Mouse (Mus musculus): Measurements from ENCODE around the gene Dgkq. TPM values are rescaled to one million over a fixed set of nuclear protein-coding genes. Genes with fewer than 3 reads are reported as not detected.

Dgkq gene
- 9.6 TPM for polyA plus RNA-seq (2014; fragmentation: Illumina TruSeq; extraction: RNeasy Lipid Tissue Mini Kit (QIAGEN cat#74804); ENCODE audit: low read depth, low replicate concordance)

GRCm38 (mm10) chr5:108668977-108669936 lies at the start of gene Dgkq:
TSS of gene Dgkq (minus strand) at chr5:108669672.

GRCm38 (mm10) chr5:108692271-108692670 lies 22.8 kb upstream of the Dgkq start, which contains the start of gene Fgfrl1:
TSS of gene Fgfrl1 (plus strand) at chr5:108692382.

GRCm38 (mm10) chr5:108675251-108675816 lies 5.9 kb upstream of the Dgkq start, which contains the start of gene Slc26a1:
TSS of gene Slc26a1 (minus strand) at chr5:108675569.

GRCm38 (mm10) chr5:108659698-108660631 lies 9.5 kb downstream of the Dgkq start, which contains the start of gene Idua:
TSS of gene Idua (plus strand) at chr5:108660331.

GRCm38 (mm10) chr5:108629634-108630483 lies 39.6 kb downstream of the Dgkq start, which contains the start of the genes Gak and Tmem175:
TSS of gene Gak (minus strand) at chr5:108629755.
TSS of gene Tmem175 (plus strand) at chr5:108629770.

Other genes with a start within 250 kb of the Dgkq start
- 154 TPM for gene Atp5k, start 235.2 kb downstream of the Dgkq start, polyA plus RNA-seq (2014; fragmentation: Illumina TruSeq; extraction: RNeasy Lipid Tissue Mini Kit (QIAGEN cat#74804); ENCODE audit: low read depth, low replicate concordance)
- 0.93 TPM for gene Mfsd7a, start 220.8 kb downstream of the Dgkq start, polyA plus RNA-seq (2014; fragmentation: Illumina TruSeq; extraction: RNeasy Lipid Tissue Mini Kit (QIAGEN cat#74804); ENCODE audit: low read depth, low replicate concordance)
- gene Pcgf3, start 208.4 kb downstream of the Dgkq start, polyA plus RNA-seq (2014; fragmentation: Illumina TruSeq; extraction: RNeasy Lipid Tissue Mini Kit (QIAGEN cat#74804); ENCODE audit: low read depth, low replicate concordance) = 16.0 TPM
- not detected for gene Cplx1, start 119.6 kb downstream of the Dgkq start, polyA plus RNA-seq (2014; fragmentation: Illumina TruSeq; extraction: RNeasy Lipid Tissue Mini Kit (QIAGEN cat#74804); ENCODE audit: low read depth, low replicate concordance)
- gene Gak, start 39.9 kb downstream of the Dgkq start, polyA plus RNA-seq (2014; fragmentation: Illumina TruSeq; extraction: RNeasy Lipid Tissue Mini Kit (QIAGEN cat#74804); ENCODE audit: low read depth, low replicate concordance) = 35.0 TPM
- gene Tmem175, start 39.9 kb downstream of the Dgkq start, polyA plus RNA-seq (2014; fragmentation: Illumina TruSeq; extraction: RNeasy Lipid Tissue Mini Kit (QIAGEN cat#74804); ENCODE audit: low read depth, low replicate concordance) = 6.9 TPM
- gene Idua, start 9.3 kb downstream of the Dgkq start, polyA plus RNA-seq (2014; fragmentation: Illumina TruSeq; extraction: RNeasy Lipid Tissue Mini Kit (QIAGEN cat#74804); ENCODE audit: low read depth, low replicate concordance) = 3.5 TPM
- 29.2 TPM for gene Slc26a1, start 5.9 kb upstream of the Dgkq start, polyA plus RNA-seq (2014; fragmentation: Illumina TruSeq; extraction: RNeasy Lipid Tissue Mini Kit (QIAGEN cat#74804); ENCODE audit: low read depth, low replicate concordance)
- 4.1 TPM for gene Fgfrl1, start 22.7 kb upstream of the Dgkq start, polyA plus RNA-seq (2014; fragmentation: Illumina TruSeq; extraction: RNeasy Lipid Tissue Mini Kit (QIAGEN cat#74804); ENCODE audit: low read depth, low replicate concordance)
- not detected for gene Rnf212, start 105.3 kb upstream of the Dgkq start, polyA plus RNA-seq (2014; fragmentation: Illumina TruSeq; extraction: RNeasy Lipid Tissue Mini Kit (QIAGEN cat#74804); ENCODE audit: low read depth, low replicate concordance)
- not detected for gene Tmed11, start 125.7 kb upstream of the Dgkq start, polyA plus RNA-seq (2014; fragmentation: Illumina TruSeq; extraction: RNeasy Lipid Tissue Mini Kit (QIAGEN cat#74804); ENCODE audit: low read depth, low replicate concordance)
- gene Vmn2r8, start 139.2 kb upstream of the Dgkq start, polyA plus RNA-seq (2014; fragmentation: Illumina TruSeq; extraction: RNeasy Lipid Tissue Mini Kit (QIAGEN cat#74804); ENCODE audit: low read depth, low replicate concordance) = not detected
- not detected for gene Vmn2r9, start 182.9 kb upstream of the Dgkq start, polyA plus RNA-seq (2014; fragmentation: Illumina TruSeq; extraction: RNeasy Lipid Tissue Mini Kit (QIAGEN cat#74804); ENCODE audit: low read depth, low replicate concordance)